In the genomic region with DNA sequence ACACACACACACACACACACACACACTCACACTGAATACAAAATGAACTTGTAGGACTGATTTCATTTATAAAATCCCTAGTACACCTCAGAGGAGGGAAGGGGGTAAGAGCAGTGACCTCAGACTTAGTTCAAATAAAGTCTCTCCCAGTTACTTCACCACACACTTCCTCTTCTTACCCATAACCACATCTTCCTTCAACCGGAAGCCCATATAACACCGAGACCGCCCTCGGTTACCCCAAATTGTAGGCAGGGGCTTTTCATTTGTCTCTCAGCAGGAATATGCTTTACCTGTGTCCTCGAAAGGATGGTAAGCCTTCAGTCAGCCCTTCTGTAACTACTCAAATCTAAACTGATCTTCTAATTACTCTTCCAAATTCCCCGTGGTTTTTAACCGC, we compare ENCODE assay signal across 12 mouse cellular contexts. TPM values are rescaled to one million over a fixed set of nuclear protein-coding genes. Genes with fewer than 3 reads are reported as not detected.
A peak's percentile ranks its signal among the peaks of the same experiment; 100 is the strongest.
DNase-seq lines count a peak whose midpoint lies in the region; ATAC-seq and TF ChIP-seq lines count a peak whose summit lies in the region.
"Had no signal": no experiment of that assay in that cellular context is flagged by ENCODE, and none has a peak within 500 bp of the region (broad histone marks: within the 10 kb centered on the region; RNA-seq: fewer than 3 reads in every experiment).

No protein-coding gene starts in this region.

- TF ChIP-seq CTCF in lung, adult 2 months (IDR thresholded peaks at IDR 0.05; ENCODE audit: insufficient read depth, low read length), result no peak

- ATAC-seq in lung, embryonic 16.5 days (ENCODE audit: low read depth), result no peak
- ATAC-seq in activated CD4-positive, CD25-positive, alpha-beta regulatory T cell, adult 4 months, result peak; percentile 96
- ATAC-seq: Patski had no signal

- no peak overlapping the region; the same call in 1 of the 2 replicates for H3K4me2 ChIP-seq in lung, embryonic 16.5 days (ENCODE audit: low read depth, low read length)
- H3K4me2 ChIP-seq: embryonic facial prominence, embryonic 12.5 days; hindbrain, embryonic 13.5 days had no signal

- H3K4me1 ChIP-seq in lung, embryonic 16.5 days (replicated peaks; ENCODE audit: control insufficient read depth, insufficient read depth, low read length), result no peaks in the 10 kb centered on the region; the same call in 1 of the 2 replicates
- H3K4me1 ChIP-seq in lung, adult 2 months (ENCODE audit: control insufficient read depth, insufficient read depth, low read length), result no peaks in the 10 kb centered on the region; the same call in 1 of the 2 replicates
- H3K4me1 ChIP-seq: embryonic facial prominence, embryonic 12.5 days; hindbrain, embryonic 13.5 days had no signal

- H3K9me3 ChIP-seq in lung, embryonic 16.5 days (ENCODE audit: control insufficient read depth, low read length), result no peaks in the 10 kb centered on the region
- H3K9me3 ChIP-seq: embryonic facial prominence, embryonic 12.5 days; hindbrain, embryonic 13.5 days had no signal

- TF ChIP-seq POLR2A in lung, adult 2 months (IDR thresholded peaks at IDR 0.05; ENCODE audit: borderline replicate concordance, extremely low read depth, low read depth, low read length), result no peak

- no peaks in the 10 kb centered on the region for H3K36me3 ChIP-seq in lung, embryonic 16.5 days (ENCODE audit: control insufficient read depth, insufficient read depth, low read length)
- no peaks in the 10 kb centered on the region for H3K36me3 ChIP-seq in macrophage (ENCODE audit: inconsistent target)
- H3K36me3 ChIP-seq: embryonic facial prominence, embryonic 12.5 days; hindbrain, embryonic 13.5 days had no signal

- H3K9ac ChIP-seq in lung, embryonic 16.5 days (ENCODE audit: low read length), result no peak overlapping the region
- H3K9ac ChIP-seq: embryonic facial prominence, embryonic 12.5 days; hindbrain, embryonic 13.5 days had no signal

- H3K79me2 ChIP-seq in macrophage (ENCODE audit: inconsistent target), result peaks cover 14% of the 10 kb centered on the region

- no peak for DNase-seq in lung, adult 2 months
- DNase-seq in thymus, postnatal 25 days, result peak; percentile 64
- DNase-seq in kidney, adult 11 months, result no peak
- DNase-seq in embryo, embryonic 10 days (ENCODE audit: low spot score), result no peak
- DNase-seq: kidney, postnatal 25 days had no signal

- peak overlapping the region; percentile 24; the same call in 1 of the 2 replicates for H3K4me3 ChIP-seq in lung, embryonic 16.5 days (ENCODE audit: low read length)
- no peak overlapping the region for H3K4me3 ChIP-seq in lung, adult 2 months (replicated peaks; ENCODE audit: extremely low read depth, low read depth, low read length)
- peak overlapping the region; percentile 54 for H3K4me3 ChIP-seq in macrophage (ENCODE audit: inconsistent target)
- H3K4me3 ChIP-seq: embryonic facial prominence, embryonic 12.5 days; hindbrain, embryonic 13.5 days had no signal

- no peak overlapping the region for H3K27ac ChIP-seq in lung, embryonic 16.5 days (ENCODE audit: low read length)
- H3K27ac ChIP-seq in macrophage, result peak overlapping the region; percentile 73
- H3K27ac ChIP-seq: embryonic facial prominence, embryonic 12.5 days; hindbrain, embryonic 13.5 days had no signal

- no peaks in the 10 kb centered on the region for H3K27me3 ChIP-seq in lung, embryonic 16.5 days (ENCODE audit: control insufficient read depth, insufficient read depth, low read depth, low read length)
- H3K27me3 ChIP-seq: embryonic facial prominence, embryonic 12.5 days; hindbrain, embryonic 13.5 days; Patski had no signal

- 77% methylated on average over 7 of the region's 7 CpGs for WGBS in lung, embryonic 16.5 days
- whole genome bisulfite sequencing in lung, adult 2 months, result 70% methylated on average over 7 of the region's 7 CpGs
- WGBS in macrophage (ENCODE audit: missing documents), result 0% methylated on average over 7 of the region's 7 CpGs

RNA-seq across cellular contexts. Expression of a gene that starts 26.4 kb away (rescaled TPM):
- not detected in 2 replicates for polyA plus RNA-seq in lung, embryonic 16.5 days (2015; fragmentation: Nextera tagmentation; extraction: Ambion mirVana)
- not detected in 2 replicates for polyA plus RNA-seq in lung, adult 2 months (2012; rRNA removed)
- polyA plus RNA-seq in activated CD4-positive, CD25-positive, alpha-beta regulatory T cell, adult 4 months (2017; shearing (Covaris generic)), result not detected
- not detected for total RNA-seq in macrophage (2018; cell fraction: chromatin; rRNA removed)
- total RNA-seq in macrophage (2018; cell fraction: cytosol; rRNA removed), result not detected
- total RNA-seq in macrophage (2018; cell fraction: nucleus; rRNA removed), result not detected
- polyA plus RNA-seq in macrophage (2018), result not detected in 3 replicates
- total RNA-seq: left cerebral cortex, postnatal 25 days had no signal
- polyA plus RNA-seq: embryonic facial prominence, embryonic 12.5 days; Patski had no signal

RNA-seq across cellular contexts. Expression of a gene that starts 27.1 kb away (rescaled TPM):
- 30.6 and 33.3 TPM in 2 replicates for polyA plus RNA-seq in lung, embryonic 16.5 days (2015; fragmentation: Nextera tagmentation; extraction: Ambion mirVana)
- 12.8 and 13.1 TPM in 2 replicates for polyA plus RNA-seq in lung, adult 2 months (2012; rRNA removed)
- 10 to 100 TPM; 23.2 to 30.5 TPM for polyA plus RNA-seq in activated CD4-positive, CD25-positive, alpha-beta regulatory T cell, adult 4 months (2017; shearing (Covaris generic))
- total RNA-seq in macrophage (2018; cell fraction: chromatin; rRNA removed), result 10 to 100 TPM; 11.1 to 29.5 (median 19.9) TPM
- 10 to 100 TPM in 3 of 26 experiments, 1 to 10 TPM in 23; 6.4 to 10.8 (median 8.7) TPM for total RNA-seq in macrophage (2018; cell fraction: cytosol; rRNA removed)
- 10 to 100 TPM in 22 of 26 experiments, 1 to 10 TPM in 4; 8.1 to 53.4 (median 15.3) TPM for total RNA-seq in macrophage (2018; cell fraction: nucleus; rRNA removed)
- 5.3 to 18.7 TPM (median 7.3 TPM) in 3 replicates for polyA plus RNA-seq in macrophage (2018)
